Mouse (Mus musculus): ENCODE data around the gene 1700015F17Rik.

GRCm38 (mm10) chr5:5495042-5495441 lies 16.1 kb upstream of the 1700015F17Rik start:
- TF ChIP-seq CTCF (IDR thresholded peaks at IDR 0.05; ENCODE audit: low read depth): 0 out of 2 replicates have a peak, but pooled peaks have one; percentile 2
- TF ChIP-seq EP300 (optimal IDR thresholded peaks at IDR 0.05): no peak
